Mouse (Mus musculus): Measurements from ENCODE around the gene Ogdh. TPM values are rescaled to one million over a fixed set of nuclear protein-coding genes. Genes with fewer than 3 reads are reported as not detected.

The Ogdh gene
- polyA plus RNA-seq, 1 experiment: 153 TPM

DNA sequence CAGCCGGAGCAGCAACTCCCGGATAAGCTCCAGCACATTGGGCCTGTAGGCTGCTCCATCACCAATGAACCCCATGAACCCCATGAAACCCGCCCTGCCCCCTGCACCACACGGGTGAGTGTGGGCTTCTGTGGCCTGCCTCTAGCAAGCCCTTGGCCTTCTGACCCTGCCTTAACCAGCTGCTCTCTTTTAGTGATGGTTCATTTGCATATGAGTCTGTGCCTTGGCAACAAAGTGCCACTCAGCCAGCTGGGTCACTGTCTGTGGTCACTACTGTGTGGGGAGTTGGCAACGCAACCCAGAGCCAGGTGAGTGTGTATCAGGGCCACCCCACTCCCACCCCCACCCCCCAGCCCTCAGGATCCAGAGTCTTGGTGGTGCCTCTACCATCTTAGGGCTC, 104.1 kb downstream of the Ogdh start:
- WGBS: 98% methylated on average over 5 of the region's 5 CpGs
- peaks cover 44% of the 10 kb centered on the region for H3K36me3 ChIP-seq (ENCODE audit: control insufficient read depth, insufficient read depth, low read length)
- no peak overlapping the region for H3K27ac ChIP-seq (ENCODE audit: control insufficient read depth, insufficient read depth, low read length)
- H3K4me3 ChIP-seq (ENCODE audit: control insufficient read depth, insufficient read depth, low read length): no peak overlapping the region
- H3K4me1 ChIP-seq (replicated peaks; ENCODE audit: control insufficient read depth, insufficient read depth, low read length): peaks cover 12% of the 10 kb centered on the region
- peak; percentile 0 for DNase-seq
- TF ChIP-seq POLR2A (IDR thresholded peaks at IDR 0.05; ENCODE audit: control insufficient read depth, extremely low read depth, insufficient read depth, low read length, poor library complexity) (no peak), CTCF (IDR thresholded peaks at IDR 0.05; ENCODE audit: borderline replicate concordance, control insufficient read depth, extremely low read depth, insufficient read depth, low read length, poor library complexity) (no peak)
- H3K27me3 ChIP-seq (ENCODE audit: control insufficient read depth, insufficient read depth, low read length): no peaks in the 10 kb centered on the region

GRCm38 (mm10) chr11:6398141-6398540, 106.7 kb downstream of the Ogdh start:
- no peaks in the 10 kb centered on the region for H3K27me3 ChIP-seq (ENCODE audit: control insufficient read depth, insufficient read depth, low read length)
- no peak overlapping the region for H3K4me3 ChIP-seq (ENCODE audit: control insufficient read depth, insufficient read depth, low read length)
- H3K36me3 ChIP-seq (ENCODE audit: control insufficient read depth, insufficient read depth, low read length): peaks cover 57% of the 10 kb centered on the region
- TF ChIP-seq CTCF (IDR thresholded peaks at IDR 0.05; ENCODE audit: borderline replicate concordance, control insufficient read depth, extremely low read depth, insufficient read depth, low read length, poor library complexity): no peak
- 94% methylated on average over 10 of the region's 10 CpGs for WGBS
- H3K4me1 ChIP-seq (replicated peaks; ENCODE audit: control insufficient read depth, insufficient read depth, low read length): no peaks in the 10 kb centered on the region
- no peak overlapping the region for H3K27ac ChIP-seq (ENCODE audit: control insufficient read depth, insufficient read depth, low read length)
- DNase-seq: peak; percentile 1

GRCm38 (mm10) chr11:6402515-6403510, 111.4 kb downstream of the Ogdh start:
- WGBS: 86% methylated on average over 19 of the region's 19 CpGs
- TF ChIP-seq CTCF (IDR thresholded peaks at IDR 0.05; ENCODE audit: borderline replicate concordance, control insufficient read depth, extremely low read depth, insufficient read depth, low read length, poor library complexity) (peak; percentile 92), POLR2A (IDR thresholded peaks at IDR 0.05; ENCODE audit: control insufficient read depth, extremely low read depth, insufficient read depth, low read length, poor library complexity) (no peak)
- Histone ChIP-seq H3K27me3 (ENCODE audit: control insufficient read depth, insufficient read depth, low read length) (no peaks in the 10 kb centered on the region), H3K27ac (ENCODE audit: control insufficient read depth, insufficient read depth, low read length) (no peak overlapping the region), H3K4me3 (ENCODE audit: control insufficient read depth, insufficient read depth, low read length) (no peak overlapping the region), H3K36me3 (ENCODE audit: control insufficient read depth, insufficient read depth, low read length) (peaks cover 55% of the 10 kb centered on the region), H3K4me1 (replicated peaks; ENCODE audit: control insufficient read depth, insufficient read depth, low read length) (peaks cover 32% of the 10 kb centered on the region)
- peak; percentile 88 for DNase-seq

DNA sequence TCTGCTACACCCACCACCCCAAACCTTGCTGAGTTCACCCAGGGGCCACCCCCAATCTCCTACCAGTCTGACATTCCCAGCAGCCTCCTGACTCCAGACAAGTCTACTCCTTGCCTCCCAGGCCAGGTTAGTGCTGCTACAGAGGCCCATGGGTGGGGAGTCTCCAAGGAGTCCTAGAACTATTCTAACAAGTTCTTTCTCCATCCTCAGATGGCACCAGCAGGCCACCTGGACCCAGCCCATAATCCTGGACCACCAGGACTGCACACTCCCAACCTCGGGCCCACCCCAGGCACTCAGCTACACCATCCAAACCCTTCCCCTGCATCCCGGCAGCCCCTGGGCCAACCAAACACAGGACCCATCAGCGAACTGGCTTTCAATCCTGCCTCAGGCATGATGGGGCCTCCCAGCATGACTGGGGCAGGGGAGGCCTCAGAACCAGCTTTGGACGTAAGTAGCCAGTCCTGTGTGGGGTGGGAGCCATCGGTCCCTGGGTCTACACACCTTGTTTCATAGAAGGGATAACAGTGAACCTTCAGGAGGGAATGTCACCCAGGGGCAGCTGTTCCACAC, 112.5 kb downstream of the Ogdh start:
- TF ChIP-seq POLR2A (IDR thresholded peaks at IDR 0.05; ENCODE audit: control insufficient read depth, extremely low read depth, insufficient read depth, low read length, poor library complexity) (no peak), CTCF (IDR thresholded peaks at IDR 0.05; ENCODE audit: borderline replicate concordance, control insufficient read depth, extremely low read depth, insufficient read depth, low read length, poor library complexity) (no peak)
- Histone ChIP-seq H3K4me1 (replicated peaks; ENCODE audit: control insufficient read depth, insufficient read depth, low read length) (peaks cover 32% of the 10 kb centered on the region), H3K27me3 (ENCODE audit: control insufficient read depth, insufficient read depth, low read length) (no peaks in the 10 kb centered on the region), H3K36me3 (ENCODE audit: control insufficient read depth, insufficient read depth, low read length) (peaks cover 47% of the 10 kb centered on the region), H3K4me3 (ENCODE audit: control insufficient read depth, insufficient read depth, low read length) (no peak overlapping the region), H3K27ac (ENCODE audit: control insufficient read depth, insufficient read depth, low read length) (no peak overlapping the region)
- WGBS: 96% methylated on average over 5 of the region's 5 CpGs
- no peak for DNase-seq

GRCm38 (mm10) chr11:6404699-6405566, 113.5 kb downstream of the Ogdh start:
- H3K27ac ChIP-seq (ENCODE audit: control insufficient read depth, insufficient read depth, low read length): peak overlapping the region; percentile 91
- no peaks in the 10 kb centered on the region for H3K27me3 ChIP-seq (ENCODE audit: control insufficient read depth, insufficient read depth, low read length)
- no peak for DNase-seq
- H3K4me1 ChIP-seq (replicated peaks; ENCODE audit: control insufficient read depth, insufficient read depth, low read length): peaks cover 40% of the 10 kb centered on the region
- H3K36me3 ChIP-seq (ENCODE audit: control insufficient read depth, insufficient read depth, low read length): peaks cover 40% of the 10 kb centered on the region
- TF ChIP-seq CTCF (IDR thresholded peaks at IDR 0.05; ENCODE audit: borderline replicate concordance, control insufficient read depth, extremely low read depth, insufficient read depth, low read length, poor library complexity) (no peak), POLR2A (IDR thresholded peaks at IDR 0.05; ENCODE audit: control insufficient read depth, extremely low read depth, insufficient read depth, low read length, poor library complexity) (no peak)
- H3K4me3 ChIP-seq (ENCODE audit: control insufficient read depth, insufficient read depth, low read length): no peak overlapping the region
- 93% methylated on average over 9 of the region's 9 CpGs for WGBS

DNA sequence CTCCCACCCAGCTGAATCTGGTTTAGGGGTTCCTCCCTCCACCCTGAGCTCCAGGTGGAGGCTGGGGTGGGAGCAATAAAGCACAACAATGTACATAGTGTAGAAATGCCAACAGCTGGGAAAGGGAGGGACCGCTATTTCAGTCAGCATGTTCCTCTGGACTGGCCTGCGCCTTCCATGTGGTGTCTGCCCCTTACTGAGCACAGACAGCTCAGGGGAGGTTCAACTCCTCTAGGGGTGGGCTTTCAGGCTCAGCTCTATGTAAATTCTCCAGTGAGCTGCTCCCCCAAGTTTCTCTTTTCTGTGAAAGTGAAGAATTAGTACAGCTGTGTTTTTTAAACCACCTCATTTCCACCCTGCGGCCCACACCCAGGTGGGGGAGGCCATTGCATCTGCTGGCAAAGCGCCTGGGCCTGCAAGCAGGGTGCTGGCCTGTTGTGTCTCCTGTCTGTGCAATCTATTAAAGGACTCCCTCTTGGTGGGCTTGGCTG, 114.2 kb downstream of the Ogdh start:
- peak overlapping the region; percentile 91 for H3K27ac ChIP-seq (ENCODE audit: control insufficient read depth, insufficient read depth, low read length)
- H3K4me1 ChIP-seq (replicated peaks; ENCODE audit: control insufficient read depth, insufficient read depth, low read length): peaks cover 43% of the 10 kb centered on the region
- peaks cover 33% of the 10 kb centered on the region for H3K36me3 ChIP-seq (ENCODE audit: control insufficient read depth, insufficient read depth, low read length)
- 34% methylated on average over 4 of the region's 4 CpGs for WGBS
- TF ChIP-seq POLR2A (IDR thresholded peaks at IDR 0.05; ENCODE audit: control insufficient read depth, extremely low read depth, insufficient read depth, low read length, poor library complexity) (0 out of 2 replicates have a peak, but pooled peaks have one; percentile 16), CTCF (IDR thresholded peaks at IDR 0.05; ENCODE audit: borderline replicate concordance, control insufficient read depth, extremely low read depth, insufficient read depth, low read length, poor library complexity) (no peak)
- H3K27me3 ChIP-seq (ENCODE audit: control insufficient read depth, insufficient read depth, low read length): no peaks in the 10 kb centered on the region
- no peak overlapping the region for H3K4me3 ChIP-seq (ENCODE audit: control insufficient read depth, insufficient read depth, low read length)
- peak; percentile 52 for DNase-seq

Other genes starting within 250 kb of the Ogdh start
- 6.0 and 9.0 TPM in 2 replicates for gene Camk2b, start 225.3 kb upstream of the Ogdh start, polyA plus RNA-seq (2012; rRNA removed)
- 0.09 and 0.10 TPM in 2 replicates for gene A730071L15Rik, start 91.6 kb upstream of the Ogdh start, polyA plus RNA-seq (2012; rRNA removed)
- gene Nudcd3, start 91.2 kb upstream of the Ogdh start, polyA plus RNA-seq (2012; rRNA removed): 52.1 and 62.2 TPM in 2 replicates
- 0.20 and 0.24 TPM in 2 replicates for gene Npc1l1, start 61.5 kb upstream of the Ogdh start, polyA plus RNA-seq (2012; rRNA removed)
- 43.4 and 45.5 TPM in 2 replicates for gene Ddx56, start 23.9 kb upstream of the Ogdh start, polyA plus RNA-seq (2012; rRNA removed)
- gene Tmed4, start 16.8 kb upstream of the Ogdh start, polyA plus RNA-seq (2012; rRNA removed): 102 and 109 TPM in 2 replicates
- 137 and 187 TPM in 2 replicates for gene Zmiz2, start 97.4 kb downstream of the Ogdh start, polyA plus RNA-seq (2012; rRNA removed)
- 1,363 and 1,486 TPM in 2 replicates for gene Ppia, start 123.8 kb downstream of the Ogdh start, polyA plus RNA-seq (2012; rRNA removed)
- 163 and 178 TPM in 2 replicates for gene H2afv, start 152.8 kb downstream of the Ogdh start, polyA plus RNA-seq (2012; rRNA removed)
- 12.7 and 17.8 TPM in 2 replicates for gene Purb, start 184.3 kb downstream of the Ogdh start, polyA plus RNA-seq (2012; rRNA removed)
- gene Myo1g, start 229.3 kb downstream of the Ogdh start, polyA plus RNA-seq (2012; rRNA removed): 202 and 216 TPM in 2 replicates